Mouse (Mus musculus): Measurements from ENCODE around the gene Frmd4a.
A peak's percentile ranks its signal among the peaks of the same experiment; 100 is the strongest.

Gene Frmd4a

DNA sequence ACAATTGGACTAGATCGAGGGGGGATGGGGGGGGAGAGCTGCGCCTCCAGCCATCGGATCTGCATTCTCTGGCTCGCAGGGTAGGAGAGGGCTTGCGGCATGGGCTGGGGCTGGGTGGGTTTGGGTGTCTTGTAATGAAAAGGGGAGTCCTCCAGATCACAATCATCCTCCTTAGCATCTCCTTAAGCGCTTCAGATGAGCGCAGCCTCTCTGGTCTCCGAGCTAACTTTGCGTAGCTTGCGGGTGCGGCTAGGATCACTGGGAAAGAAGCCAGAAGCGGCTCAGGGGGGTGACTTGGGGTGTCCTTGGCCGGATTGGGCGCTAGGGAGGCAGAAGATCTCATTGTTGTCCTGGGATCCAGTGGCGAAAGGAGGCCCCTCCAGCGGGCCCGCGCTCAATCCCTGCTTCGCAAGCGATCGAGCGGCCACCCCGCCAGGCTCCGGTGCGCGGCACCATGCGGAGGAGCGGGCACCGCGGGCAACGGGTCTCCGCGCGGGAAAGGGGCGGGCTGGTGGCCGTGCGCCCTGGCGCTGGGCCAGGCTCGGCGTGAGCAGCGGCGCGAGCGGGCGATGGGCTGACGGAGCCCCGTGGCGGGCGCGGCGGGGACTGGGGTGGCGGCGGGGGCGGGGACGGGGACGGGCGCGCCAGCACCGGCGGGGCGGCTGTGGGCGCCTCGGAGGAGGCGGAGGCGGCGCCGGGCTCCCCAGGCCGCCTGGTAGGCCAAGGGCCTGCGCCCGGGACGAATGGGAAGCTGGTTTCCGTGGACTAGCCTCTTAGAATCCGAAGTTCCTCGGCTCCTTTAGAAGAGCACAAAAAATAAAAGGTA, 383.5 kb downstream of the Frmd4a start:
- DNase-seq, result peak; percentile 12 to 13

DNA sequence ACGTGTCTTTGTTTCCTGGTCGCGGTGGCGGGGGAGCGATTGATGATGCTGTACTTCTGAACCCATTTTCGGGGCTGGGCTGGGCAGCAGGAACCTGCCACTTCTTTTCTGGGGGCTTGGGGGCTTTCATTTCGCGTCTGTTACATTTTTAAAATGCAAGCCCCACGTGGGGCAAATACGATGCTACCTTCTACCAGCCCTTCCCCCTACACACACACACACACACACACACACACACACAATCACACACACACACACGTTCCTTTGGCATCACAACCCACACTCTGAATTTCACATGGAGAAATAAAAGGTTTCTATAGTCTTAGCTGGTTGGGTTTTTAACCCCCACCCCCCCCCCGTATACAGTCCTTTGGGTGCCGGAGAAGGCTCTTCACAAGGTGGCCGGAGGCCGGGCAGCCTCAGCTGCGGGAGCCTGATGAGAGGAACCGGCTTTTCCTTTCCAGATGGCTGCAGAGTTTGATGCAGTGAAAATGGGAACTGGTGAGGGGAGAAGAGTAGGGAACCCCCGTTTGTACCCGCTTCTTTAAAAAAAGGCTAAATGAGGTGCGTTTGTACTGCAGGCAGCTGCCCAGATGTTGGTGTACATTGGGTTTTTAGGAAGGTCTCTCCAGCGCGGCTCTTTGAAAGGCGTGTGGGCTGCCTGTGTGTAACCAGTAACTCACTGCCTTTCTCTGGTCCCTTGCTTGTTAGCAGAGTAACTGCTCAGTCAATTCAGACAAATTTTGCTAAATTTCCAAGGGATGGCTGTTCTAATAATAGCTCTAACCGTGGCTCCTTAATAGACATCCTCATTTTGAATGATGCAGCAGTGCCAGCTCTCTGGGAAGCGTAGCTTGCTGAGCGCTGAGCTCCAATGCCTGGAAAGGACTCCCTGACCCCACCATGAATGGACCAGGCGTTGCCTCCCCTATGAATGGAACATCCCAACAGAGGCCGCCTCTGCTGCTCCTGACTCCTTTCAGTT, 384.4 kb downstream of the Frmd4a start:
- DNase-seq, result no peak

DNA sequence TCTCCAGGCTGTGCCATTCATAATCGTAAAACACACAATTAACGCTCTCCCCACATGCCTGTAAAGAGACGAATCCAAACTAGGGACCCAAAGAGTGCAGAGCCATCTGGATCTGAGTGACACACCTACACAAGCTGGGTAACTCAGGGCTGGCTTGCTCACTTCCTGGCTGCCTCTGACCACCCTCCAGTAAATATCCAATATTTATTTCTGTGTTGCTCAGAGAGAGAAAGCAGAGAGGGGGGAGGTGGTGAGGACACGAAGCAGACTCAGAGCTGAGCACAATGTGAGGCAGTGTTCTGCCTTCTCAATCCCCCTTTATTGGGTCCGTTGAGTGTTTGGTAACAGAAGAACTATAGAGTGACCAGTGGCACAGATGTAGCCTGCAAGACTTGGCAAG, 389.5 kb downstream of the Frmd4a start:
- no peak for DNase-seq

DNA sequence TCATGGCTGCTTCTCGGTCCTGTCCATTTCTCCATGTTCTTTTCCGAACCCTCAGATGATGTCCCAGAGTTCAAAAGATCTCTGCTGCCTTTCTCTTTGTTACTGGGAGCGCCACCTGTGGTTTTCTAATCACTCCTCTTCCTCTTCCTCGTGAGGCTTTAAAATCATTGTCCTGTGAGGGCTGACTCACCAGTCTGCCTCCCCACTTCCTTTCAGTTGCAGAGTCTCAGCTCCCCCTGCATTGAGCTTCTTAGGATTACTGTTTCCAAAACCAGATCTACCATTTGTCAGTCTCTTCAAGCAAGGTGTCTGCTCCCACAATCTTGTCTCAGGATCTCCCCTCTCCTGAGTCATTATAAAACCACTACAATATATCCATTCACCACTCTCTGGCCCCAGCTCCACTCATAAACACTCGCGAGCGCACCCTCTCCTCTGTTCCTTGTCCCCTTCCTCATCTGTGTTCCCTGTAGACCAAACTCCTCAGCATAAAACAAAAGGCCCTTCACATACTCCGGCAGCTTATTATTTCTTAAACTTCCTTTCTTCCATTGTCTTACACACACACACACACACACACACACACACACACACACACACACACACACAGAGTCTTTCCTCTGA, 392.4 kb downstream of the Frmd4a start:
- no peak for DNase-seq

DNA sequence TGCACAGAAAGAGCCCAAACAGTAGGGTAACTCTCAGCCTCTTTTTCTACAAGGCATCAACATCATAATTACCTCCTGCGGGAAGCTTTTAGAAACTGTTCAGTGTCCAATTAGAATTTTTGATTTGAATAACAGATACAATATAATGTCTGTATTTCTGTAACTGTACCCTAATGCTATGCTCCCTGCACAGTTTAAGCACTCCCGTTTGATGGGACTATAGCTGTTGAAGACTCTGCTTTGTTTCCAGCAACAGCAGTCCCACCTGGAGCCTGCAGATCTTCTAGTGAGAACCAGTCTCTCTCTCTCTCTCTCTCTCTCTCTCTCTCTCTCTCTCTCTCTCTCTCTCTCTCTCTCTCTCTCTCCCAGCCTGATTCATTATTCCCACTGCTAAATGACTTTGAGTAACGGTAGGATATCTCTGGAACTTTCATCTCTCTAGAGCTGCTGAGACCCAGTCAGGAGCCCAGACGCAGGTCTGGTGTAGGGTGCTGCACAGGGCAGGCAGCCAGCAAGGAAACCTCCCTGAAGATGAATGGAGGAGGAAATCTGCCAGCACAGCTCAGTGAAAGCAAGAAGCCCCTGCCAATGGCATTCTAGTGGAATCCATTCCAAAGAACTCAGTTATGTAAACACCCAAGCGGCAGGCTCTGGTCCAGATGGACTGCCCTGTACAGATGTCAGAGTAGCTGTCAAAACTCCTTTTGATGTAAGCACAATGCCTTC, 395.5 kb downstream of the Frmd4a start:
- no peak for DNase-seq

DNA sequence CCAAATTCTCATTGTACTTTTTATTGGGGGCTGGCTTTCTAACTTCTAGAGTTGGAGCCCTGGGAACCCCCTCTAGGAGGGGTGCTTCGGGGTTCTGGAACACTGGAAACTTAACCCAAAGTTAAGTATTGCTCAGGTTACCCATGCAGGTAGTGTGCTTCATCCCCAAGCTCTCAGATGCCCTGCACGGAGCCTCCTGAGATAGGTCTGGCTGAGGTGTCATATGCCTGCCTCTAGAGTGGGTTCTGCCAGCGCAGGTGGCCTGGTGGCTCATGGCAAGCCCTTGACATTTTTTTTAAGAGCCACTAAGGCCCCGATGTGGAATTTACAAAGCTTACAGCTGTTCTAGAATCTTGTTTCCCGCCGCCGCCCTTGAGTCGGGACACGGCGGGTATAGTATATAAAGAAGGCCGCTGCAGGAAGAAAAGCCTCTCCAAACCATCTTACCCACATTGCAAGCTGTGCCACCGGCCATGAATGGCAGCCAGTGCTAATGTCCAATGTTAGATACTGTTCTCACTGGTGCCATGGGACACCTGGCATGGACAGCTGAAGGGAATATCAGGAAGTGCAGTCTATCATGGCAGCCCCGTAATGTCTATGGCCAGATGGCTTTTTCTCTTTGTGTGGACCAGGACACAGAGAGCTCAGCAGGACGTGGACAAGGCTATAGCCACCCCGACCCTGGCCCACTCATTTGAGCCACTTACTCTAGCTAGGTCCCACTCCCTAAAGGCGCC, 396.2 kb downstream of the Frmd4a start:
- DNase-seq, result no peak

DNA sequence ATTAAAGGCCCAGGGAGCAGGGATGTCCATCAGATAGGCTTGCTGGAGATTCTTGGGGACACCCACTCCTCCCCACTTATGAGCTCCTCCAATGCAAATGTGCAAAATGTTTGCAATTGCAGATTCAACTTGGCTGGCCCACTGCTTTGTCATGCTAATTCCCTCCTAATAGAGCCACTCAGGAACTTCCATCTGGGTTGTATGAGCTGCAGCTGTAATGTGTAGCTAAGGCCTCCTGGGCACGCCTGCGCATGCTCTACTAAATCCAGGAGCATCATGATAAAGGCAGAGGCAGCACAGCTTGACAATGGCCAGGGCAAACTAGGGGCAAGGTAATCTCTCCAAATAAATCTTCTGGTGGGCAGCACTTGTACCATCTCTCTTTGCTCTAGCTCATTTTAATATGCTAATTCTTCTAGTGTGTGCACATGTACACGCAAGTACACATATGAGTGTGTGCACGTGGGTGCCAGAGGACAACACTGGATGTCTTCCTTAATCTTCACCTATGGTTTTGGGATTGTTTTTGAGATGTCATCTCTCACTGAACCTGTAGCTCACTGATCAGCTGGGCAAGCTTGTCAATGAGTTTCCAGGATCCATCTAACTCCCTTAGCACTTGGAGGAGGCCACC, 403.3 kb downstream of the Frmd4a start:
- no peak for DNase-seq

DNA sequence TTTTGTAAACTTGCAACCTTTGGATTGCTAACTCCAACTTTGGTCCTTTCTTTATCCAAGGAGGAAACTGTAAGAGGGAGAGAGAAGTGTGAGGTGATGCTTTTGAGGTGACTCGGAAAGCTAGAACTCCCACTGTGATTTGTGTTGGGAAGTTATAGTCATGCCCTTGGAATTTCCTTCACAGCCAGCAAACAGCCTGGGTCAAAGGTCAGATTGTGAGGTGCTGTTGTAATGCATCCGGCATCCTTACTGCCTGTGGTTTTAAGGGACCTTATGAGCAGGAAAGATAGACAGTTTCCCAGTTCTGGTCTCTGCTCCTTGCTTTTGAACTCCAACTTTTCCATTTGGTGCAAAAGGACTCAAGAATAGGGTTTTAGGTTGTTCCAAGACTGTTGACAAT, 404.2 kb downstream of the Frmd4a start:
- peak; percentile 21 to 38 for DNase-seq

DNA sequence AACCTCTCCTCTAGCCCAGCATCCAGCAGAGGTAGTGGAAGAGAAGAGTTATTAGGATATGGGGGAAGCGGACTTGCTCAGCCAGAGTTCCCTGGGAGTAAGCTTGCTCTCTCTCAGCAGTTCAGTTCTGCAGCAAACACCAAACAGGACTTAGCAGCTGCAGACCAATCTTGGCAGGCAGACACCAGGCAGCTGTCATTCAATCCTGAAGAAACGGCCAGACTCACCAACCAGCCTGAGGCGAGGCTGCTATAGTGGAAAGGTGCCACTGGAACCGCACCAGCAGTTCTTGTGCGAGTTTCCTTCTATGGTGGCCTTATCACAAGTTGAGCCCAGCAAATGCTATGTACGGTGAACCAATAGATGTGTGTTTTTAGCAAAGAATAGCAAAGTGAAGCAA, 406.4 kb downstream of the Frmd4a start:
- no peak for DNase-seq

DNA sequence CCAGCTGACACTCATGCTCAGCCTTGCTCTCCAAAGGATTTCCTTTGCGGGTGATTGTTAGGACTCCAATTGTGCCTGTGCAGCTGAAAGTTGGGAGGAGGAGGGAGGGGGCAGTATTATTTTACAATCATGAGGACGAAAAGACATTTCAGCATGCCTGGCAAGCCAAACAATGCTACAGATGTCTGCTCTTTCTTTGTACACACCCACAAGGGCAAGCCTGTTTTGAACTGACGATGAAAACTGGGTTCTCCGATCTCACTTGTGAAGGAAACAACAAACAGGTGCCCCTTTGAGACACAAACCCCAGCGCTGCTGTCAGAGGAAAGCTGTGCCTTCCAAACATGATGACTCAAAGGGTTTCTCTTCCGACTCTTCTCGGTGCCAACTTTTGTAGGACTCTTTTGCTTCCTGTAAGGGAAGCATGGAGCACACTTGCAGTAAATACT, 410.9 kb downstream of the Frmd4a start:
- DNase-seq, result no peak

DNA sequence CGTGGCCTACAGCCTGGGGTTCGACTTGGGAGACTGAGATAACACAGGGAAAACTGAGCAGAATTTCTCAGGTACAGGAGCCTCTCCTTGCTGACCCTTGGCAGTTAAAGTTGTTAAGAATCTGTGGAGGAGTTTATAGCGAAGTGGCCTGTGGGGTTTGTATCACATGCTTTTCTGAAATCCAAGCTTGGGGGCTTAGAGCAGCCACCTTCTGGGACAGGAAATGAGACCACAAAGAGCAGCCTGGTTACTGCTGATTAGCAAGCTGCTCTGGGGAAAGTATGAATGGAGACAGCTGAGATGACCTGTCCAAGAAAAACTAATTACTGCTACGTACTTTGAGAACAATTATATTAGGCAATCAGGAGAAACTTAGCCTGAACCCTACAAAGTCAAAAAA, 415.6 kb downstream of the Frmd4a start:
- DNase-seq, result no peak

DNA sequence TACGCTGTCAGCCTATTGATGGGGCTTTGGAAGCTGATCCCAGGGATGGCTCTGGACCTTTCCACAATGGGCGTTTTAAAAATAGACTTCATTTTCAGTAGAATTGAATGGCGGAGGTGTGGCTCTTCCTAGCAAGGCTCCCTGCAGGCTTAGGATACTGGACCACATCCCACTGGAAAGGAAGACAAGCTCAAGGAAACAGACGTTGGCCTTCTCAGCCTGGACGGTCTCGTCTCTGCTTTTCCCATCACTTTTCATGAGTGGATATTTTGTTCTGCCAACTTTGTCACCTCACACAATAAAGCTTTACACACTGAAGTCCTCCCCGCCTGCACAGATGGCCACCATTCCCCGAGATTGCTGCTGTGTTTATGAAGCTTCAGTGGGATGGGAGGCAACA, 417.5 kb downstream of the Frmd4a start:
- DNase-seq, result no peak

DNA sequence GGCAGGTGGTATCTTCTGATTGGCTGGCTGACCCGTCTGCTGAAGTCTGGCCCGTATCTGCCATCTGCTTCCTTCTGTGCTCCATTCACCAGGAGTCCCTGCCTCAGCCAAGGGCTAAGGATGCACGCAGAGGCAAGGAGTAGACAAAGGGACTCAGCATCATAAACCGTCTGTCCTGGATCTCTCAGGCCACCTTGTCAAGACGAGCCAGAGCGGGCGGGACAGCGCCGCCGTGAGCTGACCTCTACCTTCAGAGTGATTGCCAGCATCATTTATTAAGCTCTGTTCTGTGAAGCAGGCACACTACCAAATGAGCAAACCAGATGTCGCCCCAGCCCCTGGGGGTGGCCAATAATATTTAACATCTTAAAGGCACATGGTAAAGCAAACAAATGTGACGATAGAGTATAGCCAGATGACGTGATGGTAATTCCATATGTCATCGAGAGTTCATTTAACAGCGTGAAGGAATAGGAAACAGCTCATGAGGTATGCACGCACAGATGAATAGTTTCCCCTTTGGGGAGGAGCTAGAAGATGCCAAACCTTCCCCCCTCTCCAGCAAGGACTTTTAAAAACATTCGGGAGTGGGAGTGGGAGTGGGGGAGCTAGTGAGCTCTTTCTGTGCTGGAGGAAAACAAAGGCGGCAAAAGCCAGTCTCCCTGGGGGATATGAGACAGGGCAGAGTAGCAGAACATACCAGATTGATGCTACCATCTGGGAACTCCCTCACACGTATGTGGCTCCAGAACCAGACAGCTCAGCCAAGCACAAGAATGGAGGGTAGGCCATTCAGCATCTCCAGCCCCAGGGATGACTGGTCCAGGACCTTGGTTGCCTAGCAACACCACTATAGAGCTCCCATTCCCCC, 419.1 kb downstream of the Frmd4a start:
- no peak for DNase-seq

DNA sequence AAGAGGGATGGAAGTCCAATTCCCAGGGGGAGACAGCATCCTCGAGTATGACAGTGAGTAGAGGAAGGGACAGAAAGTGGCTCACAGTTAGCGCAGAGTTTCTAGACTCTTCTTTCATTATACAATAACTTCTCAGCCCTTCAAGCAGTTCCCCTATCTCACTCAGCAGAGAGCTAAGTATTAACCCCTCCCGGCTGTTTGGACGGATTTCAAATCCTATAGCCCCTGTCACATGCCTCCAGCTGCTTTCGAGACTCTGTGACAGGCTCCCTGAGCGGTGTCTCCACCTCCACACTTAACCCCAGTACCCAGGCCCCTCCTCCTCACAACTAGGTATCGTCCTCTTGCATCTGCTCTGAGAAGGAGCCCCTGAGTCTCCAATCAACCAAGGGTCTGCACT, 421.2 kb downstream of the Frmd4a start:
- no peak for DNase-seq

DNA sequence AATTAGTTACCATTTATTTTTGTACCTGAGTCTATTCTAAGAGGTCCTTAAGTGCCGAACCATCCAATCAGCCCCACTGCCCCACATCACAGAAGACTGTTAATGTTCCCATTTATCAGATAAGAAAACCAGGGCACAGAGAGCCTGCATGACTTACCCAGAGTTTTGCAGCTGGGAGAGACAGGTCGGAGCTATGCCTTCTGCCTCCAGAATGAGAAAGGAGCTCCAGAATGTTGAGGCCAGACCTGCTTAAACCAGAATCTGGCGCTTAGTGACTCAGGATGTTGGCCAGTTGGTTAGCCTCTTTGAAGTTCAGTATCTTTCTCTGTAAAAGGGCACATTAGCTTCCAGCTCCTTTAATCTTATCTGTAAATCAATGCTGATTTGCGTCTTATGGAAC, 422.4 kb downstream of the Frmd4a start:
- no peak for DNase-seq

DNA sequence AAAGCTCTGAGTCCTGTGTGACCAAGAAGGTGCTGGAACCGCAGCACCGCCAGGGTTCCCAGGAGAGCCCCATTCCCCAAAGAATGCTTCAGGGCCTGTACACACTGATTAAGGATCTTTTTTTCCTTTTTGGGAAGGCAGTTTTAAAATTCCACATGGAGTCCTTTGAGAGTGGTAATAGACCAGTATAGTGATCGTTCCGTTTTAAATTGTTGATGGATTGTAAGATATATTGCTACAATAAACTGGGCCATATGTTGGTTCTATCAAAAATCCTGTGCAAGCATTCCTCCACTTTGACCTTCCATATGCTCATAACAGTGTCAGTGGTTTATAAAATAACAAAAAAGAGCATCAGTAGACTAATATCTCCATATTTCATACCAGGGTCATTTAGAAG, 424.3 kb downstream of the Frmd4a start:
- no peak for DNase-seq

DNA sequence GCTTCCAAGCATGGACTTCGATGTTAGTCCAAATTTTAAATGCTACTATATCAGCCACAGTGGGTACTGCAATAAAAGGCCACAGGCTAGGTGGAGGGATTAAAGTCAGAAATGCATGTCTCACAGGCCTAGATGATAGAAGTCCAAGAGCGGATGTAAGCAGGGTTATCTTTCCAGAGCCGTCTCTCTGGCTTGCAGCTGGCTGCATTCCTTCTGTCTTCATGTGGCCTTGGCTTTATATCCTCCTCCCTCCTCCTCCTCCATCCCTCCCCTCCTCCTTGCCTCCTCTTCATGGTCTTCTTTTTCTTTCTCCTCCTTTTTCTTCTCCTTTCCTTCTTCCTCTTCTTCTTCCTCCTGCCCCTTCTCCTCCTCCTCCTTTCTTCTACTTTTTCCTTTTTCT, 427.2 kb downstream of the Frmd4a start:
- DNase-seq, result no peak

DNA sequence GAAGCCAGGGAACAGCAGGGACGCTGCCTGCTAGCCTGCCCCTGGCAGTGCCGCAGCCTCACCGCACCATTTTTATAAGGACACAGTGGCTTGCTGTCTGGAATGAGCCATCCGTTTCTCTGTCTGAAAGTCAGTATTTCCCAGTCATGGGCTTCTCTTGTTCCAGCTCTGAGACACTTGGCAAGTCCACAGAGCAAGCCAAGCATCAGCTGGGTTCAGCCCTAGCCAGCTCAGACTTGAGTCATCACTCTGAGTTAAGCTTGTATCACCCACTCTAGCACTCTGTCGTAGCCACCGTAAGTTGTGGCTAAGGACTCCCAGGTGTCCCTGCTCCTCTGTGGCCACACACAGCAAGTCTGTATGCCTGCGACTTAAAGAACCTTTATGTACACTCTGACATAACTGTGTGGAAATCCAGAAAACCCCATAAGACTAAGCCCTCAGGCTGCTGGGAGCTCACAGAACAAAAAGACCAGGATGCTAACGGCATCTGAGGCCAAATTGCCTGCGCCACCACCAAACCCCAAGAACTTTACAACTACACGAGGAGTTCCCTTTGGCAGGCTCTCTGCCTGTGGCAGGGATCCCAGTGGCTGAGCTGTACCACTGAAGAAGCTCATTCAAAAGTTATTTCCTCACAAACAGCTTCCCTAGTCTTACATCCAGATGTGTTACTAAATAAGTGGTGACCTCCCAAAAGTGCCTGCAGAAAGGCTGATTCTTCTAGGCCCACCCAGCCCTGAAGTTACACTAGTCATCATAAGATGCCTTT, 428.3 kb downstream of the Frmd4a start:
- DNase-seq, result no peak

DNA sequence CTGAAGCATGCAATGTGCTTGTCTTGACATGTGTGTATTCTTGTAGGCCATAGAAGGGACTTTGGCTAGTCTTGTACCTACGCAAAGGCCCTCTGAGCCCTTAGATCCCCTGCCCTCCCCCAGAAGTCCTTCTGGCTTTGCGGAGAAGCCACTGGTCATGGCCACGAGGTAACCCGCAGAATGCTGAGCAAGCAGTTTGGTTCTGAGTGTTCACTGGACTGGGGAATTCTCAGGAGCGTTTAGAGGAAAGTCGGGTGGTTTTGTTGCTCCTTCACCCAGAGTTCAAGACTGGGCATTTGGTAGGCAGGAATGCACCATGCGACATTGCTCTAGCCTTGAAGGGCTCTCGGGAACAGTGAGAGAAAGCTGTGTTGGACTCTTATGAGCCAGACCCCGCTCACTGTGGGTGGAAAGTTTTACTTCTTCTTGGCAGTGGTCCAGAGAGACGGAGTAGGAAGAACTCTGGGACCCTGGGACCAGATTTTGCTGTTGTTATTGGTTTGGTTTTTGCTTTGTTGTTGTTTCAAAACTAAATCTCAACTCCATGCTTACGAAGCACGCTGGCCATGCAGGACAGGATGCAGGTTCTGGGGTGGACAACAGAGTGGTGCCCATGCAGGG, 432.5 kb downstream of the Frmd4a start:
- no peak for DNase-seq

Measured in kidney, adult 8-10 months (tissue).